Mouse (Mus musculus): ENCODE data around the gene Vmn1r55. TPM values are rescaled to one million over a fixed set of nuclear protein-coding genes. Genes with fewer than 3 reads are reported as not detected.

Gene Vmn1r55
- total and polyA plus RNA-seq, 3 experiments, result 0.22 TPM; not detected in 2

GRCm38 (mm10) chr7:5092831-5093510, 56.5 kb downstream of the Vmn1r55 start:
- no peak for DNase-seq (ENCODE audit: low spot score)
- Histone ChIP-seq H3K27me3 (ENCODE audit: insufficient read depth, low read length) (no peaks in the 10 kb centered on the region), H3K36me3 (replicated peaks) (peaks cover 99% of the 10 kb centered on the region), H3K4me1 (ENCODE audit: insufficient read depth, low read depth, low read length) (peaks cover 65% of the 10 kb centered on the region), H3K9me3 (replicated peaks) (no peaks in the 10 kb centered on the region), H3K4me3 (ENCODE audit: low read depth, low read length) (no peak overlapping the region)
- no peak for ATAC-seq (ENCODE audit: extremely low read depth, insufficient number of reproducible peaks, low FRiP score, poor library complexity, severe bottlenecking)
- TF ChIP-seq TAL1 (conservative IDR thresholded peaks at IDR 0.05; ENCODE audit: low read depth, low read length) (no peak), GATA2 (IDR thresholded peaks at IDR 0.05; ENCODE audit: borderline replicate concordance, low read depth, low read length) (no peak), CTCF (IDR thresholded peaks at IDR 0.05; ENCODE audit: low read depth, low read length) (no peak), GATA1 (IDR thresholded peaks at IDR 0.05; ENCODE audit: borderline replicate concordance, low read length) (no peak), POLR2AphosphoS5 (IDR thresholded peaks at IDR 0.05; ENCODE audit: insufficient replicate concordance, low read depth, low read length) (no peak)

- DNase-seq (ENCODE audit: low spot score) (no peak), ATAC-seq (ENCODE audit: extremely low read depth, insufficient number of reproducible peaks, low FRiP score, poor library complexity, severe bottlenecking) (no peak)
- H3K27me3 ChIP-seq (ENCODE audit: insufficient read depth, low read length), result no peaks in the 10 kb centered on the region
- no peaks in the 10 kb centered on the region for H3K9me3 ChIP-seq (replicated peaks)
- no peak overlapping the region for H3K4me3 ChIP-seq (ENCODE audit: low read depth, low read length)
- no peak for TF ChIP-seq POLR2AphosphoS5 (IDR thresholded peaks at IDR 0.05; ENCODE audit: insufficient replicate concordance, low read depth, low read length)
- no peak for TF ChIP-seq GATA1 (IDR thresholded peaks at IDR 0.05; ENCODE audit: borderline replicate concordance, low read length)
- TF ChIP-seq CTCF (IDR thresholded peaks at IDR 0.05; ENCODE audit: low read depth, low read length), result no peak
- no peak for TF ChIP-seq TAL1 (conservative IDR thresholded peaks at IDR 0.05; ENCODE audit: low read depth, low read length)
- TF ChIP-seq GATA2 (IDR thresholded peaks at IDR 0.05; ENCODE audit: borderline replicate concordance, low read depth, low read length), result no peak
- H3K4me1 ChIP-seq (ENCODE audit: insufficient read depth, low read depth, low read length), result peaks cover 65% of the 10 kb centered on the region
- H3K36me3 ChIP-seq (replicated peaks), result peaks cover 99% of the 10 kb centered on the region
Measured at GRCm38 (mm10) chr7:5092381-5092780, 57.1 kb downstream of the Vmn1r55 start.

- no peak for DNase-seq (ENCODE audit: low spot score)
- TF ChIP-seq POLR2AphosphoS5 (IDR thresholded peaks at IDR 0.05; ENCODE audit: insufficient replicate concordance, low read depth, low read length) (no peak), TAL1 (conservative IDR thresholded peaks at IDR 0.05; ENCODE audit: low read depth, low read length) (no peak), CTCF (IDR thresholded peaks at IDR 0.05; ENCODE audit: low read depth, low read length) (no peak), GATA1 (IDR thresholded peaks at IDR 0.05; ENCODE audit: borderline replicate concordance, low read length) (no peak), GATA2 (IDR thresholded peaks at IDR 0.05; ENCODE audit: borderline replicate concordance, low read depth, low read length) (no peak)
- no peaks in the 10 kb centered on the region for H3K9me3 ChIP-seq (replicated peaks)
- no peak for ATAC-seq (ENCODE audit: extremely low read depth, insufficient number of reproducible peaks, low FRiP score, poor library complexity, severe bottlenecking)
- peaks cover 99% of the 10 kb centered on the region for H3K36me3 ChIP-seq (replicated peaks)
- H3K4me3 ChIP-seq (ENCODE audit: low read depth, low read length), result no peak overlapping the region
- peaks cover 66% of the 10 kb centered on the region for H3K4me1 ChIP-seq (ENCODE audit: insufficient read depth, low read depth, low read length)
- no peaks in the 10 kb centered on the region for H3K27me3 ChIP-seq (ENCODE audit: insufficient read depth, low read length)
Measured at GRCm38 (mm10) chr7:5091008-5091728, 58.3 kb downstream of the Vmn1r55 start.

- ATAC-seq (ENCODE audit: extremely low read depth, insufficient number of reproducible peaks, low FRiP score, poor library complexity, severe bottlenecking) (no peak), DNase-seq (ENCODE audit: low spot score) (no peak)
- H3K27me3 ChIP-seq (ENCODE audit: insufficient read depth, low read length), result no peaks in the 10 kb centered on the region
- no peak overlapping the region; the same call in 1 of the 2 replicates for H3K4me3 ChIP-seq (ENCODE audit: low read depth, low read length)
- peaks cover 70% of the 10 kb centered on the region for H3K4me1 ChIP-seq (ENCODE audit: insufficient read depth, low read depth, low read length)
- no peak for TF ChIP-seq GATA1 (IDR thresholded peaks at IDR 0.05; ENCODE audit: borderline replicate concordance, low read length)
- TF ChIP-seq TAL1 (conservative IDR thresholded peaks at IDR 0.05; ENCODE audit: low read depth, low read length), result no peak
- TF ChIP-seq GATA2 (IDR thresholded peaks at IDR 0.05; ENCODE audit: borderline replicate concordance, low read depth, low read length), result no peak
- no peak for TF ChIP-seq CTCF (IDR thresholded peaks at IDR 0.05; ENCODE audit: low read depth, low read length)
- TF ChIP-seq POLR2AphosphoS5 (IDR thresholded peaks at IDR 0.05; ENCODE audit: insufficient replicate concordance, low read depth, low read length), result no peak
- no peaks in the 10 kb centered on the region for H3K9me3 ChIP-seq (replicated peaks)
- peaks cover 99% of the 10 kb centered on the region for H3K36me3 ChIP-seq (replicated peaks)
Measured at GRCm38 (mm10) chr7:5089853-5090252, 59.6 kb downstream of the Vmn1r55 start.

- no peak for DNase-seq (ENCODE audit: low spot score)
- H3K27me3 ChIP-seq (ENCODE audit: insufficient read depth, low read length), result no peaks in the 10 kb centered on the region
- H3K36me3 ChIP-seq (replicated peaks), result peaks cover 96% of the 10 kb centered on the region
- no peak overlapping the region for H3K4me3 ChIP-seq (ENCODE audit: low read depth, low read length)
- TF ChIP-seq GATA2 (IDR thresholded peaks at IDR 0.05; ENCODE audit: borderline replicate concordance, low read depth, low read length), result no peak
- TF ChIP-seq POLR2AphosphoS5 (IDR thresholded peaks at IDR 0.05; ENCODE audit: insufficient replicate concordance, low read depth, low read length), result no peak
- no peak for TF ChIP-seq GATA1 (IDR thresholded peaks at IDR 0.05; ENCODE audit: borderline replicate concordance, low read length)
- TF ChIP-seq CTCF (IDR thresholded peaks at IDR 0.05; ENCODE audit: low read depth, low read length), result no peak
- no peak for TF ChIP-seq TAL1 (conservative IDR thresholded peaks at IDR 0.05; ENCODE audit: low read depth, low read length)
- no peaks in the 10 kb centered on the region for H3K9me3 ChIP-seq (replicated peaks)
- peaks cover 72% of the 10 kb centered on the region for H3K4me1 ChIP-seq (ENCODE audit: insufficient read depth, low read depth, low read length)
- ATAC-seq (ENCODE audit: extremely low read depth, insufficient number of reproducible peaks, low FRiP score, poor library complexity, severe bottlenecking), result no peak
Measured at GRCm38 (mm10) chr7:5087886-5088285, 61.6 kb downstream of the Vmn1r55 start.

GRCm38 (mm10) chr7:5086921-5087440, 62.5 kb downstream of the Vmn1r55 start:
- peaks cover 94% of the 10 kb centered on the region for H3K36me3 ChIP-seq (replicated peaks)
- TF ChIP-seq TAL1 (conservative IDR thresholded peaks at IDR 0.05; ENCODE audit: low read depth, low read length) (no peak), POLR2AphosphoS5 (IDR thresholded peaks at IDR 0.05; ENCODE audit: insufficient replicate concordance, low read depth, low read length) (no peak), GATA1 (IDR thresholded peaks at IDR 0.05; ENCODE audit: borderline replicate concordance, low read length) (no peak), CTCF (IDR thresholded peaks at IDR 0.05; ENCODE audit: low read depth, low read length) (no peak), GATA2 (IDR thresholded peaks at IDR 0.05; ENCODE audit: borderline replicate concordance, low read depth, low read length) (no peak)
- H3K9me3 ChIP-seq (replicated peaks), result no peaks in the 10 kb centered on the region
- H3K4me1 ChIP-seq (ENCODE audit: insufficient read depth, low read depth, low read length), result peaks cover 73% of the 10 kb centered on the region
- no peaks in the 10 kb centered on the region for H3K27me3 ChIP-seq (ENCODE audit: insufficient read depth, low read length)
- ATAC-seq (ENCODE audit: extremely low read depth, insufficient number of reproducible peaks, low FRiP score, poor library complexity, severe bottlenecking) (no peak), DNase-seq (ENCODE audit: low spot score) (no peak)
- H3K4me3 ChIP-seq (ENCODE audit: low read depth, low read length), result no peak overlapping the region

Measured in G1E (cell line).